Mouse (Mus musculus): ENCODE results near the gene Srgap3.

- TF ChIP-seq GATA1 (IDR thresholded peaks at IDR 0.05; ENCODE audit: low read length): no peak
- TF ChIP-seq TAL1 (IDR thresholded peaks at IDR 0.05; ENCODE audit: low read length): no peak
These were observed 29.5 kb upstream of the Srgap3 start for GRCm38 (mm10) chr6:112976541-112976940.

Measured in erythroblast, embryonic 14.5 days (primary cell).